Mouse (Mus musculus) fat pad, adult 2 months (tissue): ENCODE measurements around the gene Slc25a22.

Experiments
- DNase-seq: peaks from one replicate; pipeline ENCODE4 v3.0.0-alpha.2; 2011; ENCODE audit warnings: low read depth, low spot score; ENCODE audit errors: extremely low read depth

Gene Slc25a22

GRCm38 (mm10) chr7:141381068-141381835, 56.4 kb downstream of the Slc25a22 start:
- peak; percentile 81 for DNase-seq
